Mouse (Mus musculus) limb, embryonic 11.5 days (tissue): ENCODE data around the gene Aebp1. TPM values are rescaled to one million over a fixed set of nuclear protein-coding genes. Genes with fewer than 3 reads are reported as not detected.

ENCODE experiments used
- ATAC-seq: fragments of 200-750 bp; cut with Nextera tagmentation; 2 replicates; pipeline ENCODE4 v1.8.0; 2017; ENCODE audit warnings: low read depth; ENCODE audit not compliant: insufficient number of reproducible peaks, low FRiP score, low TSS enrichment
- DNase-seq: peaks from one replicate; pipeline ENCODE4 v3.0.0-alpha.2; 2015; ENCODE audit warnings: low spot score
- H3K27ac ChIP-seq: fragments of 300-500 bp; sonication (generic); replicated peaks from 2 replicates; pipeline ENCODE4 v1.5.1; 2014; ENCODE audit warnings: low read depth, mild to moderate bottlenecking, low read length
- H3K27me3 ChIP-seq: fragments of 300-500 bp; sonication (generic); 2 replicates; pipeline ENCODE4 v1.6.1; 2014; ENCODE audit warnings: mild to moderate bottlenecking, low read length, mixed read lengths; ENCODE audit not compliant: control insufficient read depth, insufficient read depth
- H3K36me3 ChIP-seq: fragments of 300-500 bp; sonication (generic); 2 replicates; pipeline ENCODE4 v1.6.1; 2014; ENCODE audit warnings: mild to moderate bottlenecking, low read length, moderate library complexity, mixed read lengths; ENCODE audit not compliant: control insufficient read depth, insufficient read depth
- H3K4me1 ChIP-seq: fragments of 300-500 bp; sonication (generic); 2 replicates; pipeline ENCODE4 v1.6.1; 2014; ENCODE audit warnings: low read length, mixed read lengths; ENCODE audit not compliant: control insufficient read depth, insufficient read depth
- H3K4me2 ChIP-seq: fragments of 300-500 bp; sonication (generic); 2 replicates; pipeline ENCODE4 v1.6.1; 2014; ENCODE audit warnings: low read depth, mild to moderate bottlenecking, moderate library complexity; ENCODE audit not compliant: severe bottlenecking
- H3K4me3 ChIP-seq: fragments of 300-500 bp; sonication (generic); 2 replicates; pipeline ENCODE4 v1.5.1; 2014; ENCODE audit warnings: low read depth, low read length
- H3K9ac ChIP-seq: fragments of 300-500 bp; sonication (generic); 2 replicates; pipeline ENCODE4 v1.6.1; 2014; ENCODE audit warnings: mild to moderate bottlenecking, low read length
- H3K9me3 ChIP-seq: fragments of 300-500 bp; sonication (generic); 2 replicates; pipeline ENCODE4 v1.6.1; 2016; ENCODE audit warnings: low read length; ENCODE audit not compliant: control insufficient read depth
- WGBS: fragments of 180-500 bp; shearing (Covaris S2); extraction: QIAGEN DNeasy Blood & Tissue Kit; methylation state at CpG from one replicate; pipeline ENCODE4 v1.1.7; 2014; 5-methylcytosine and 5-hydroxymethylcytosine counted together
- polyA plus RNA-seq: library from polyadenylated mRNA; unstranded; fragments of >200 nt; fragmentation: Nextera tagmentation; extraction: Ambion mirVana; gene quantifications from 2 replicates; pipeline ENCODE4 v1.2.1, GENCODE M21; 2014

Gene Aebp1
- polyA plus RNA-seq, 1 experiment from 2014 or later, result 5.3 TPM

DNA sequence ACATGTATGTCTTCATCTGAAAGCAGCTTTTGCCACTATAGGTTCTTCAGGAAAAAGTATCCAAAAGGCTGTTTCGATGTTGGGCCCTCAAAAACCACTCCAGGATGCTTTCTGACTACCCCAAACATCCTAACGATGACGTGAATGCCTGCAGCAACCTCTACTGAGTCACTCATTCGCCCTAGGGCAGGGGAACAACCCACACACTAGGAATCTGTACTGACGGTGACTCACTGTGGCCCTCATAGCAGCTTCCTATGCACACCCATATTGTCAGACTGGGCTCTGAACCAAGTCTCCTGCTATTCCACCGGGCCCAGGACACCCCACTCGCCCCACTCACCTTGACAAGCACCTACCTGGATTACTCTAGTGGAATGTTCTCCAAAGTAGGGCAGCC, 26.7 kb upstream of the Aebp1 start:
- Histone ChIP-seq H3K9ac (no peak overlapping the region), H3K4me2 (no peak overlapping the region), H3K36me3 (no peaks in the 10 kb centered on the region), H3K9me3 (no peaks in the 10 kb centered on the region), H3K27ac (no peak overlapping the region), H3K4me3 (no peak overlapping the region), H3K27me3 (no peaks in the 10 kb centered on the region), H3K4me1 (0 out of 2 replicates have a peak, but pooled peaks cover 3% of the 10 kb centered on the region)
- ATAC-seq, result no peak
- no peak for DNase-seq
- WGBS, result 89% methylated on average over 7 of the region's 7 CpGs

DNA sequence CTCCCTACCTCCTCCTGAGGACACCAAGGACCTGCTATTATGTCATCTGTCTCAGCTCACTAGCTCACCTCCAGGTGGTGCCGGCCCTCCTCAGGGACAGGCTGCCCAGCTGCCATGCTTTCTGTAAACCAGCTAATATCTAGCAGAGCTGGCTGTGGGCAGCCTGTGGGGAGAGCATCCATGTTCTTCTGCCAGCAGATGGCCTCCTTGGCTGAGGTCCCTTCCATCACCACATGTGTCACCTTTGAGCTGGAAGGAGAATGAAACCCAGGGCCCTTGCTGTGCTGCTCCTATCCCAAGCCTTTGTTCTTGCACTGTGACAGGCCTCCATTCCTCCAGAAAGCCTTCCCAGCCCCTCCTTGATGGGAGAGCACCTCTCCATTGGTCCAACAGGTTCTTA, 25.6 kb upstream of the Aebp1 start:
- ATAC-seq, result no peak
- H3K27ac ChIP-seq, result no peak overlapping the region
- H3K9me3 ChIP-seq, result no peaks in the 10 kb centered on the region
- no peak overlapping the region for H3K4me2 ChIP-seq
- H3K9ac ChIP-seq, result no peak overlapping the region
- H3K4me3 ChIP-seq, result no peak overlapping the region
- H3K4me1 ChIP-seq, result 0 out of 2 replicates have a peak, but pooled peaks cover 3% of the 10 kb centered on the region
- DNase-seq, result no peak
- no peaks in the 10 kb centered on the region for H3K27me3 ChIP-seq
- H3K36me3 ChIP-seq, result no peaks in the 10 kb centered on the region
- 63% methylated on average over 1 of the region's 1 CpGs for WGBS

GRCm38 (mm10) chr11:5837251-5838246, 24.2 kb upstream of the Aebp1 start, which contains the start of gene Polm:
Gene Polm, minus strand, starts transcription at chr11:5838016.
- Histone ChIP-seq H3K4me1 (0 out of 2 replicates have a peak, but pooled peaks cover 3% of the 10 kb centered on the region), H3K4me2 (peak within 1 kb of the TSS; percentile 66), H3K4me3 (peak within 1 kb of the TSS; percentile 69), H3K9ac (peak within 1 kb of the TSS; percentile 74), H3K27ac (0 out of 2 replicates have a peak within 1 kb of the TSS, but pooled peaks have one; percentile 23), H3K9me3 (no peaks in the 10 kb centered on the region), H3K36me3 (no peaks in the 10 kb centered on the region), H3K27me3 (no peaks in the 10 kb centered on the region)
- DNase-seq (peak; percentile 94), ATAC-seq (peak; percentile 93)
- 1% methylated on average over 63 of the region's 63 CpGs for WGBS

DNA sequence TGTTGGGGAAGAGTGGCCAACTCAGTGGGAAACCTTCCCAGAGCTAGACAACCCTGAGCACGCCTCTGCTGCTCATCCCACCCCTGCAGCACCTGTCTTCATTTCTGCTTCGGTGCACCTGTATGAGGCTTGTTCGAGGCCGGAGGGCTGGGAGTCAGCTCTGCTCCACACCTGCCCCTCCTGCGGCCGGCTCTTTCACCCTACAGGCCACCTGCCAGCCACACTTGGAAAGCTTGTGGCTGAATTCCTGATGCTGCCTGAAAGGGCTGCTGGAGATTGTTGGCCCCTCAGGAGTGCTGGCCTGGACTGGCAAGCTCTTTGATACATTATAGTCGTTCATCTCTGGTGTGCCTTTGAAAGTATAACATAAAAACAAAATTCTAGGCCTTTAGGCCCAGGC, 21.4 kb upstream of the Aebp1 start:
- H3K27me3 ChIP-seq, result no peaks in the 10 kb centered on the region
- H3K36me3 ChIP-seq, result no peaks in the 10 kb centered on the region
- H3K4me1 ChIP-seq, result 0 out of 2 replicates have a peak, but pooled peaks cover 3% of the 10 kb centered on the region
- H3K27ac ChIP-seq, result no peak overlapping the region
- no peak overlapping the region for H3K4me2 ChIP-seq
- 78% methylated on average over 7 of the region's 7 CpGs for WGBS
- DNase-seq (no peak), ATAC-seq (no peak)
- no peaks in the 10 kb centered on the region for H3K9me3 ChIP-seq
- no peak overlapping the region for H3K9ac ChIP-seq
- H3K4me3 ChIP-seq, result no peak overlapping the region

GRCm38 (mm10) chr11:5841751-5842150, 20.0 kb upstream of the Aebp1 start:
- Histone ChIP-seq H3K4me1 (0 out of 2 replicates have a peak, but pooled peaks cover 3% of the 10 kb centered on the region), H3K9me3 (no peaks in the 10 kb centered on the region), H3K9ac (no peak overlapping the region), H3K36me3 (no peaks in the 10 kb centered on the region), H3K4me3 (no peak overlapping the region), H3K4me2 (no peak overlapping the region), H3K27ac (no peak overlapping the region), H3K27me3 (no peaks in the 10 kb centered on the region)
- ATAC-seq (no peak), DNase-seq (no peak)
- 96% methylated on average over 2 of the region's 2 CpGs for WGBS

GRCm38 (mm10) chr11:5843131-5843530, 18.6 kb upstream of the Aebp1 start:
- WGBS, result 79% methylated on average over 3 of the region's 3 CpGs
- Histone ChIP-seq H3K9ac (no peak overlapping the region), H3K4me2 (no peak overlapping the region), H3K9me3 (no peaks in the 10 kb centered on the region), H3K36me3 (no peaks in the 10 kb centered on the region), H3K4me3 (no peak overlapping the region), H3K4me1 (0 out of 2 replicates have a peak, but pooled peaks cover 3% of the 10 kb centered on the region), H3K27me3 (no peaks in the 10 kb centered on the region), H3K27ac (no peak overlapping the region)
- ATAC-seq, result no peak
- no peak for DNase-seq

GRCm38 (mm10) chr11:5846639-5847345, 15.0 kb upstream of the Aebp1 start:
- DNase-seq (no peak), ATAC-seq (no peak)
- Histone ChIP-seq H3K27me3 (no peaks in the 10 kb centered on the region), H3K9ac (no peak overlapping the region), H3K4me2 (no peak overlapping the region), H3K9me3 (no peaks in the 10 kb centered on the region), H3K4me1 (no peaks in the 10 kb centered on the region), H3K4me3 (no peak overlapping the region), H3K27ac (no peak overlapping the region), H3K36me3 (no peaks in the 10 kb centered on the region)
- 77% methylated on average over 7 of the region's 7 CpGs for WGBS

- Histone ChIP-seq H3K27ac (no peak overlapping the region), H3K4me2 (no peak overlapping the region), H3K4me3 (no peak overlapping the region), H3K9me3 (no peaks in the 10 kb centered on the region), H3K4me1 (no peaks in the 10 kb centered on the region), H3K27me3 (no peaks in the 10 kb centered on the region), H3K9ac (no peak overlapping the region), H3K36me3 (no peaks in the 10 kb centered on the region)
- ATAC-seq, result no peak
- no peak for DNase-seq
- WGBS, result 65% methylated on average over 6 of the region's 6 CpGs
Observed at GRCm38 (mm10) chr11:5848741-5849140, 13.0 kb upstream of the Aebp1 start.
